Mouse (Mus musculus): ENCODE measurements around the gene 3110001I22Rik. TPM values are rescaled to one million over a fixed set of nuclear protein-coding genes. Genes with fewer than 3 reads are reported as not detected.
"Not testable (repeated sequence)": the region's sequence is repeated elsewhere in the genome, so short reads cannot be mapped to it uniquely, and the experiment has no call there.

3110001I22Rik gene
- polyA plus RNA-seq, 1 experiment: 0.97 TPM

- Histone ChIP-seq H3K27ac (ENCODE audit: insufficient read depth, low read length) (no peak overlapping the region), H3K36me3 (ENCODE audit: control insufficient read depth, insufficient read depth, low read length) (peaks cover 23% of the 10 kb centered on the region), H3K4me3 (ENCODE audit: extremely low read depth, insufficient read depth, insufficient read length) (no peak overlapping the region), H3K27me3 (ENCODE audit: control insufficient read depth, insufficient read depth, low read length) (no peaks in the 10 kb centered on the region), H3K4me1 (ENCODE audit: control insufficient read depth, insufficient read depth, insufficient read length) (no peaks in the 10 kb centered on the region)
- 90% methylated on average over 3 of the region's 3 CpGs for WGBS
- no peak for DNase-seq (ENCODE audit: low read depth in 1 of 2, low spot score in 2 of 2)
- TF ChIP-seq CTCF (IDR thresholded peaks at IDR 0.05; ENCODE audit: extremely low read depth, insufficient read depth, insufficient read length, insufficient replicate concordance) (no peak), POLR2A (IDR thresholded peaks at IDR 0.05; ENCODE audit: low read depth, low read length) (no peak)
Measured at GRCm38 (mm10) chr16:13658886-13659285, 12.8 kb upstream of the 3110001I22Rik start.

- Histone ChIP-seq H3K4me3 (ENCODE audit: extremely low read depth, insufficient read depth, insufficient read length) (no peak overlapping the region), H3K27ac (ENCODE audit: insufficient read depth, low read length) (no peak overlapping the region), H3K36me3 (ENCODE audit: control insufficient read depth, insufficient read depth, low read length) (peaks cover 19% of the 10 kb centered on the region), H3K27me3 (ENCODE audit: control insufficient read depth, insufficient read depth, low read length) (no peaks in the 10 kb centered on the region), H3K4me1 (ENCODE audit: control insufficient read depth, insufficient read depth, insufficient read length) (no peaks in the 10 kb centered on the region)
- no peak for TF ChIP-seq CTCF (IDR thresholded peaks at IDR 0.05; ENCODE audit: extremely low read depth, insufficient read depth, insufficient read length, insufficient replicate concordance)
- no peak for TF ChIP-seq POLR2A (IDR thresholded peaks at IDR 0.05; ENCODE audit: low read depth, low read length)
- WGBS: 92% methylated on average over 9 of the region's 9 CpGs
- no peak for DNase-seq (ENCODE audit: low read depth in 1 of 2, low spot score in 2 of 2)
Measured at GRCm38 (mm10) chr16:13660736-13661135, 11.0 kb upstream of the 3110001I22Rik start.

GRCm38 (mm10) chr16:13667878-13668343, 3.8 kb upstream of the 3110001I22Rik start, which contains the start of gene Parn:
Gene Parn (minus strand): TSS chr16:13668170.
- peaks cover 3% of the 10 kb centered on the region; the same call in 1 of the 2 replicates for H3K36me3 ChIP-seq (ENCODE audit: control insufficient read depth, insufficient read depth, low read length)
- peak; percentile 88 to 94 for DNase-seq (ENCODE audit: low read depth in 1 of 2, low spot score in 2 of 2)
- no peaks in the 10 kb centered on the region for H3K27me3 ChIP-seq (ENCODE audit: control insufficient read depth, insufficient read depth, low read length)
- under 1% methylated on average over 35 of the region's 35 CpGs for WGBS
- H3K4me3 ChIP-seq (ENCODE audit: extremely low read depth, insufficient read depth, insufficient read length): peak within 1 kb of the TSS; percentile 67
- peaks cover 6% of the 10 kb centered on the region; the same call in 1 of the 2 replicates for H3K4me1 ChIP-seq (ENCODE audit: control insufficient read depth, insufficient read depth, insufficient read length)
- H3K27ac ChIP-seq (ENCODE audit: insufficient read depth, low read length): peak within 1 kb of the TSS; percentile 35
- TF ChIP-seq CTCF (IDR thresholded peaks at IDR 0.05; ENCODE audit: extremely low read depth, insufficient read depth, insufficient read length, insufficient replicate concordance): no peak
- TF ChIP-seq POLR2A (IDR thresholded peaks at IDR 0.05; ENCODE audit: low read depth, low read length): peak; percentile 76

DNA sequence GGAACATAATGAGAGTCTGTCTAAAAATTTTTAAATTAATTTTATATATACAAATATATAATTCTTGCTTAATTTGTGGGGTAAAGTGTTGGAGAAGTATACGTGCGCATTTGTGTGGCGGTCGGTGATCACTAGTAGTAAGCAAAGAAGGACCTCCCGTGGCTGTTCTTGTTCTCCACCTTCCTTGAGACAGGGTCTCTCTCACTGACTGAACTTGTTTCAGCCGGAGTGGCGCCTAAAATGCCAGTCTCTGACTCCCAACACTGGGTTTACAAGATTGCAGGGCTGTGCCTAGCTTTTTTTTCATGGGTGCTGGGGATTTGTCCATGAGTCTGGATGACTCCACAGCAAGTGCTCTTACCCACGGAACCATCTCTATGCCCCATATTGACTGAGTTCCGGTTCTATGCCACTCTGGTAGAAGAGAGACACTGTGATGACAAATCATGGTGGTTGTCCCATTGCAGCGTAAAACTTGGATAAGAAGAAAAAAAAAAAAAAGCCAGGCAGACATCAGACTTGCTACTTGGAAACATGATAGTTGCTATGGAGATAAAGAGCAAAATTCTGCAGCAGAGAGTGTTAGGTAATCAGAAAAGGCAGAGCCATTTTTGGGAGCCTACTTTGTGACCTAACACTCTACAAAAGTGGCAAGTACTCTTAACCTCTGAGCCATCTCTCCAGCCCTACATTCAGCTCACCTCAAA, 3.2 kb upstream of the 3110001I22Rik start:
- WGBS: 83% methylated on average over 10 of the region's 10 CpGs
- H3K4me3 ChIP-seq (ENCODE audit: extremely low read depth, insufficient read depth, insufficient read length): no peak overlapping the region
- peaks cover 3% of the 10 kb centered on the region; the same call in 1 of the 2 replicates for H3K36me3 ChIP-seq (ENCODE audit: control insufficient read depth, insufficient read depth, low read length)
- no peak for DNase-seq (ENCODE audit: low read depth in 1 of 2, low spot score in 2 of 2)
- H3K4me1 ChIP-seq (ENCODE audit: control insufficient read depth, insufficient read depth, insufficient read length): peaks cover 6% of the 10 kb centered on the region; the same call in 1 of the 2 replicates
- no peaks in the 10 kb centered on the region for H3K27me3 ChIP-seq (ENCODE audit: control insufficient read depth, insufficient read depth, low read length)
- no peak for TF ChIP-seq CTCF (IDR thresholded peaks at IDR 0.05; ENCODE audit: extremely low read depth, insufficient read depth, insufficient read length, insufficient replicate concordance)
- H3K27ac ChIP-seq (ENCODE audit: insufficient read depth, low read length): no peak overlapping the region

DNA sequence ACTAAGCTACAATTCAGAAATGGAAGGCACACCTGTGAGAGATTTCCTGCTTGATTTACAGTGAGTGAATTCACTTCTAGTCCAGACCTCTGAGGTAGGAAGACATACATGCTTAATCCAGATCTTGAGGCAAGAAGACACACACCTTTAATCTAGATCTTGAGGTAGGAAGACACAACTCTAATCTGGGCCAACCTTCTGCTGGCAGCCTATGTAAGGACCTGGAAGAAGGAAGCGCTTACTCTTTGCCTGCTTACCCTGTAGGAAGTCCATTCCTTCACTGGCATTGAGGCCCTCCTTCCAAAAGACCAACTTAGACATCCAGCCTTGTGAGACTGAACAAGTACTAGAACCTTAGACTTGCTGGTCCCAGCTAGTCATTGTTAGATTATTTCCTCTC, 2.4 kb upstream of the 3110001I22Rik start:
- 97% methylated on average over 1 of the region's 1 CpGs for WGBS
- no peak for TF ChIP-seq CTCF (IDR thresholded peaks at IDR 0.05; ENCODE audit: extremely low read depth, insufficient read depth, insufficient read length, insufficient replicate concordance)
- TF ChIP-seq POLR2A (IDR thresholded peaks at IDR 0.05; ENCODE audit: low read depth, low read length): no peak
- Histone ChIP-seq H3K4me1 (ENCODE audit: control insufficient read depth, insufficient read depth, insufficient read length) (peaks cover 6% of the 10 kb centered on the region; the same call in 1 of the 2 replicates), H3K36me3 (ENCODE audit: control insufficient read depth, insufficient read depth, low read length) (peaks cover 3% of the 10 kb centered on the region; the same call in 1 of the 2 replicates), H3K27me3 (ENCODE audit: control insufficient read depth, insufficient read depth, low read length) (no peaks in the 10 kb centered on the region), H3K4me3 (ENCODE audit: extremely low read depth, insufficient read depth, insufficient read length) (no peak overlapping the region), H3K27ac (ENCODE audit: insufficient read depth, low read length) (no peak overlapping the region)
- DNase-seq (ENCODE audit: low read depth in 1 of 2, low spot score in 2 of 2): no peak

DNA sequence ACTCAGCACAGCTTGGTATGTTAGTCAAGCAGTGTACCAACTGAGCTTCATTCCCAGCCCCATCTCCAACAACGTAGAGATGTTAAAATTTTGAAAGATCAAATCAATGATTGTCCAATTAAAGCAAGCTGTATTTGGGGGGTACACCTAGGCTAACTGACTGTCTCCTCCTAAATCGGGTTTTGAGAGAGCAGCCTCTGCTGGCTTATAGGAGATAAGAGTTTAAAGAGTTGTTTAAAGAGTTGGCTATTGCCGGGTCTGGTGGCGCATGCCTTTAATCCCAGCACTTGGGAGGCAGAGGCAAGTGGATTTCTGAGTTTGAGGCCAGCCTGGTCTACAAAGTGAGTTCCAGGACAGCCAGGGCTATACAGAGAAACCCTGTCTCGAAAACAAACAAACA, 833 bp upstream of the 3110001I22Rik start:
- H3K27ac ChIP-seq (ENCODE audit: insufficient read depth, low read length); H3K36me3 ChIP-seq (ENCODE audit: control insufficient read depth, insufficient read depth, low read length); H3K4me3 ChIP-seq (ENCODE audit: extremely low read depth, insufficient read depth, insufficient read length); DNase-seq (ENCODE audit: low read depth in 1 of 2, low spot score in 2 of 2); H3K27me3 ChIP-seq (ENCODE audit: control insufficient read depth, insufficient read depth, low read length); H3K4me1 ChIP-seq (ENCODE audit: control insufficient read depth, insufficient read depth, insufficient read length): not testable (repeated sequence)
- WGBS: 75% methylated on average over 5 of the region's 5 CpGs

DNA sequence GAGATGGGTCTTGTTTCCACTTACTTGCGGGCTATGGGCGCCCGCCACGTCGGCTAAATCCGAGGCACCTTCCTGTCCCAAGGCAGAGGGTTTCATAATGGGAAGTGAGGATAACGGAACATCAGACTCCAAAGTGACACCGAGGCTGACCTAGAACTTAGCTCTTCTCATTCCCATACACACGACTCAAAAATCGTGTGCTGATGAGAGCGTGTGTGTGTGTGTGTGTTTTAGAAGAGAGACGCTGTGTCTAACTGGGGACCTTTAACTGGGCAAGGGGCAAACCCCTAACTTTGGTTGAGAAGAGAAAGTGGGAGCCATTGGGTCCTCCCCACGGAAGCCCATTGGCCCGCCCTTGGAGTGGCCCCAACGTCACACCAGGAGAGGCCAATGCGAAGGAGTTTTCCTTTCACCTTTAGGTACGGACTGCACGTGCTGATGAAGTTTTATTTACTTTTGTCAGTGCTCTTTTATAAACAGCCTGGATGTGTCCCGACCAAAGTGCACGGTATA, 713 bp downstream of the 3110001I22Rik start:
- TF ChIP-seq POLR2A (IDR thresholded peaks at IDR 0.05; ENCODE audit: low read depth, low read length): no peak
- TF ChIP-seq CTCF (IDR thresholded peaks at IDR 0.05; ENCODE audit: extremely low read depth, insufficient read depth, insufficient read length, insufficient replicate concordance): no peak
- no peaks in the 10 kb centered on the region for H3K27me3 ChIP-seq (ENCODE audit: control insufficient read depth, insufficient read depth, low read length)
- peaks cover 4% of the 10 kb centered on the region; the same call in 1 of the 2 replicates for H3K4me1 ChIP-seq (ENCODE audit: control insufficient read depth, insufficient read depth, insufficient read length)
- peak overlapping the region; percentile 93 for H3K4me3 ChIP-seq (ENCODE audit: extremely low read depth, insufficient read depth, insufficient read length)
- peak; percentile 50 to 59 for DNase-seq (ENCODE audit: low read depth in 1 of 2, low spot score in 2 of 2)
- H3K36me3 ChIP-seq (ENCODE audit: control insufficient read depth, insufficient read depth, low read length): peaks cover 8% of the 10 kb centered on the region
- peak overlapping the region; percentile 89 for H3K27ac ChIP-seq (ENCODE audit: insufficient read depth, low read length)
- under 1% methylated on average over 20 of the region's 20 CpGs for WGBS

All from spleen, adult 2 months (tissue).